Mouse (Mus musculus): ENCODE results near the gene Ptprs.

Gene Ptprs

DNA sequence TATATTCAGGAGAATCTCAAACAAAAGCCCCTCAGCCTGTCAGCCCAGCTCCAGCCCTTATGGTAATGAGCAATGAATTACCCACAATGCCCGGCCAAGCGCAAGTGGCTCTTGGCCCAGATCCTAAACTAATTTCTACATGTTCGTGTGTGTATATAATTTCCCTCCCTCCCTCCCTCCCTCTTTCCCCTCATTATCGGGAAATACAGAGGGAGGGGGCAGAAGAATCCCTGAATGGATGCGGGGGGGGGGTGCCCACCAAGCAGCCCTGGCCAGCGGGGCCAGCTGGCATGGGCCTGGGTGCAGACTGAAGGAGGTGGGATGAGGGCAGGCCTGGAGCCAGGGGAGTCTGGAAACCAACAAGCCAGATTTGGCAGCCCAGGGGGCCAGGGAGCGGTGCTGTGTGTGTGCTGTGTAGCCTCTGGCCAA, 8.8 kb downstream of the Ptprs start:
- DNase-seq (ENCODE audit: low spot score), result peak; percentile 92

- DNase-seq (ENCODE audit: low spot score), result no peak
Measured at GRCm38 (mm10) chr17:56466747-56467146, 9.5 kb downstream of the Ptprs start.

GRCm38 (mm10) chr17:56464817-56465216, 11.5 kb downstream of the Ptprs start:
- no peak for DNase-seq (ENCODE audit: low spot score)

DNA sequence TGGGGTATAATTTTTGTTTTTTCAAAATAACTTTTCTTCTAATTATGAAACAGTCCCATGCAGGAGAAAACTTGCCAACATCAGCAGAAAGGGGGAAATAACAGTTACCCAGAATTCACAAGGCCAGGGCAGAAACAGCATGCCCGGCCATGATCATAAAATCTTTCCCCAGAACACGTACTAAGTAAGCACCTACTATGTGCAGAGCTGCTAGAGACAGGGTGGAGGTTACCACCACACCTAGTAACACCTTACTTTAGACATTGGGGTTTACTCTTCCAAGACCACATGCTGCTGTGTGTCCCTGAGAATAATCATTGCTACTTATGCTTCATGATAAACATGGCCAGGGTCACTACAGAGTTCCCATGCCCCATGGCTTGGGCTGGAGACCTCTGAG, 11.9 kb downstream of the Ptprs start:
- DNase-seq (ENCODE audit: low spot score), result no peak

DNA sequence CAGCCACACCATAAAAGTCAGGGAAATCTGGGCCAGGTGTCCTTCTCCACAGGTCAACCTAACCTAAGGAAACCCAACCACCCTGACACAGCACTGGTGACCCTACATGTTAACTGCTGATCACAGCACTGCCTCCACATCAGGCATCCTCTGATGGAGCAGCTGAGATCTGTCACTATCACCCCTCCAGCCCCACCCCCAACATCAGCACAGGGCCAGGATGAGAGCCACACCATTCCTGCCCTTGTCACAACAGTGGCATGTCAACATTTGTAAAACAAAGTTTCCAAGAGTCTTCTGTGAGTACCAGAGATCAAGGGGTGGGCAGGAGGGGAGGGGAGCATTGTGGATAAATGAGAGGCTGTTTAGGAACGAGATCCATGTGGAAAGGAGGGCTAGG, 12.8 kb downstream of the Ptprs start:
- no peak for DNase-seq (ENCODE audit: low spot score)

DNA sequence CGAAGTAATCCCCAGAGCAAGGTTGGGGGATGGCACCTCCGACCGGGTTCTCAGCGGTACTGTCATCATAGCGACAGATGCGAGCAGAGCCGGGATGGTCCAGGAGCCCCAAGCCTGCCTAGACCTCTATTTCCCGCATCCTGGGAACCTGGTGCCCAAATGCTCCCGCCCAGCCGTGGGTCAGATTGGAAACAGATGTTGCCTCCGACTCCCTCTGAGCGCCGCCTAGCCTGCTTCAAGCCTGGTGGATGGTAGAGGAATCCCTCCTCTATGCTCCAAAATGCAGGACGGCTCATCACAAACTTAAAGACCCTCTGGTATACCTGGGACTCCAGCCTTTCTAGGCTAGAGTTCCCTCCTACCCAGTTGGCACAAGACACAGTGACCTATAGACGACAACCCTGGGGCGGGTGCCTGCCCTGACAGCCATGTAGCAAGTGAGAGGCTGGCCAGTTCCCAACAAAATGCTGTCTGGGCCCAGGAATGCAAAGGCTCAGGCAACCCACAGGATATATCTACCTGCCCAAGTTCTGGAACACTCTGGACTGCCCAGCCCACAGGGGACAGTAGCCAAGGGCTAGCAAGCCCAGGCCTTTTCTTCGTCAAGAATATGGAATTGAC, 13.3 kb downstream of the Ptprs start:
- no peak for DNase-seq (ENCODE audit: low spot score)

- no peak for DNase-seq (ENCODE audit: low spot score)
Measured at GRCm38 (mm10) chr17:56461771-56462743, 14.2 kb downstream of the Ptprs start.

- DNase-seq (ENCODE audit: low spot score), result no peak
Measured at GRCm38 (mm10) chr17:56460876-56461275, 15.4 kb downstream of the Ptprs start.

GRCm38 (mm10) chr17:56457442-56457841, 18.8 kb downstream of the Ptprs start:
- no peak for DNase-seq (ENCODE audit: low spot score)

- no peak for DNase-seq (ENCODE audit: low spot score)
Measured at GRCm38 (mm10) chr17:56456353-56456752, 19.9 kb downstream of the Ptprs start.

GRCm38 (mm10) chr17:56453689-56454088, 22.6 kb downstream of the Ptprs start:
- DNase-seq (ENCODE audit: low spot score), result no peak

DNA sequence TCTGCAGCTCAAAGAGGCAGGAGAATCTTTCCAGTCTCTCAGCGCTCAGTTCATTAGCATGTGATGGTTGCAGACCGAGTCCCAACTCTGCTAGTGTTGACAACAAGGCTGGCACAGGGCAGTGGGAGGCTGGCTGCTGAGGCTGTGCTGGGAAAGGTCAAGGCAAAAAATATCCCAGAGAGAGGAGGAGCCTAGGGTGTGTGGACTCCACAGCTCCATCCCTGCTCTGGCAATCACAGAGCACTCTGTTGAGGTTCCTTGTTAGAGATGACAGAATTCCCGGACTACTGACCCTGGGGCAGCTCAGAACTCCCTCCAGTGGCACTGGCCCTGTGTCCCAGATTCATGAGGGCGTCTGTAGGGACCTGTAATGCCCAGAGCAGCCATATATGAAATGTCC, 23.0 kb downstream of the Ptprs start:
- no peak for DNase-seq (ENCODE audit: low spot score)

DNA sequence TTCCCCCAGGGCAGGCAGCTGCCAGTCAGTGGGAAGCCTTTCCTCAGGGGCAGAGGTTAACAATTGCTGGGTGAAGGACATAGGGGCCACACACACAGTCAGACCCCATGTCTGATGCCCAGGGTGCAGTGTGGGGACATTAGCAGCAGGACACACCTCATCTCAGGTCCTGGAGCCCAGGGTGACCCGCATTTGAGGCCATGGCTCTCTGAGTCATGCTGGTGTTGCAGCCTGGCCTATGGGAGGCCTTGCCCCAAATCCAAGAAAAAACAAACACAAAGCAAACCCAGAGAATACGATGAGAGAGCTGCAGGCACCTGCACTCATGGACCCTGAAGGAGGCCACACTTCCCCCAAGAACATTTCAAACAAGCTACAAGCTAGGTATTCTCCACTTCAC, 28.6 kb downstream of the Ptprs start:
- DNase-seq (ENCODE audit: low spot score), result no peak

DNA sequence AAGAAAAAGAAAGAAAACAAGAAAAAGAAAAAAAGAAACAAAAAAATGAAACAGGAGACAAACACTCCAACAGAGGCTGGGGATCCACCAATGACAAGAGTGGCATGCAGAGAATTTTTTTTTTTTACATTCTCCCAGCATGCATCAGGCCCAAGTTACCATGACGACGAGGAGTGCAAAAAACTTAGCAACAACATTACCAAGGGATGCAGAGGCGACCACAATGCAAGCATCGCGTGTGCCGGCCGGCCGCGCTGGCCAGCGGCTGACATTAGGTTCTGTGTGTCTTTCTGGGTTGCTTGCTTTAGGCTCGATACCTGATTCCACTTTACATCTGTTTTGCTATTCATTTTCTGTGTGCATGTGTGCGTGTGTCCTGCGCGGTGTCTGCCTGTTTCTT, 30.9 kb downstream of the Ptprs start:
- DNase-seq (ENCODE audit: low spot score), result no peak

DNA sequence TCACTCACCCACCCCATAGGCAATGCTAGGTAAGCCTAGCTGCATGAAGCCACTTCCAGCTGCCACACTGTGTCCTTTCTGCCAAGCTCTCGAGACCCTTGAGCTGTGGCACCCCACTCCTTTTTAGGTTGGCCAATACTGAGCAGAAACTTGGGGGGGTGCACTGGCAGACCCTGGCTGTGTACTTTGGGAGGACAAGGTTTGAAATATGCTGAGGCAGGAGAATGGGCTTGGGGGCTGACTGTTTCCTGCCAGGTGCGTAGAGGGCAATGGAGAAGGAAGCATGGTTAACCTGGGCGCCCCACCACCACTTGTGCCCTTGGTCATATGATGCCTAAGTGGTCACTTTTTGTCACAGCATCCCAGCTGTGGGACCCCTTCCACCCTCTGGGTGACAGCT, 31.5 kb downstream of the Ptprs start:
- DNase-seq (ENCODE audit: low spot score), result no peak

- no peak for DNase-seq (ENCODE audit: low spot score)
Measured at GRCm38 (mm10) chr17:56443341-56443795, 32.9 kb downstream of the Ptprs start.

DNA sequence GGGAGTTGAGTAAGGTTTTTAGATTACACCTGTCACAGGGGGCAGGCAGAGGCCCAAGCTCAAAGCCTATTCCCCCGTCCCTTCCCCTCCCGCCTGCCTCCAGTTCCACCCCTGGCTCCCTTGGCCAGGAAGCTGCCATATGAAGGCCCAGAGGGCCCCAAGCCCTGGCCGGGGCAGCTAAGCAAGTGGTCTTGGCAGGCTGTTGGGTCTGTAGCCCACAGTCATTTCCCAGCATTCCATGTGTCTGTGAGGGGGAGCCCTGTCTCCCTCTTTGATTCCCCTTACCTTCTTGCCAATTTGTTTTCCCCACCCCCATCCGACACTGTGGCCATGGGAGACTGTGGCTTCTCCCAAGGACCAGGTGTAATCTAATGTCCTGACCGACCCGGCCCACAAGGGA, 34.0 kb downstream of the Ptprs start:
- no peak for DNase-seq (ENCODE audit: low spot score)

DNA sequence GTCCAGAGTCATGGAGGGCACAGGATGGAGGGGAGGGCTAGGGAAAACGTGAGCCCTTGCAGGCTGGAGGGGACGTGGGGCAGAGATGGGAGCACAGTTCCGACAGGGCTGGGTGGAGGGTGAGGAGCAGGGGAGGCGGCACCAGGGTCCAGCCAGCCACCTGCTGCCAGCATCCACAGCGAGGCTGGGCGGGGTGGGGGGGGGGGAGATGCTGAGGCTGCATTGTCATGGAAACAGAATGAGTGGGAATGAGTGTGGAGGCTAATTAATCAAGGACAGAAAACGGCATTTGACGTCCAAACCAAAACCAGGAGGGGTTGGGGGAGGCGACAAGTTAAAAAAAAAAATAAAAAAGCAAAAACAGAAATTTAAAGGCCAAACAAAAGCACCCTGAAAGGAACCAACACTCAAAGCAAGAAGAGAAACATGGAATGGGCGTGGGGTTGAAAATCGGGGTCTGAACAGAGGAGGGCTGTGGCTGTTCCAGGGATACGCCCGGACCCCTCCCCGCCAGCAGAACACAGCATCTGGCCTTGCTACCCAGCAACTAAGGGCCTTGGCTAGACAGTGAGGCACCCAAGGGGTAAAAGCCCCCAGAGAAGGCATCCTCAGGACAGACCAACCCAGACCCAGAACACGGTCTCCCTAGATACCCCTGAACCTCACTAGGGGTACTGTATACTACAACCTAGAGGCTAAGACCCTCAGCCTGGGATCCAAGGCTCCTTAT, 36.4 kb downstream of the Ptprs start:
- no peak for DNase-seq (ENCODE audit: low spot score)

- DNase-seq (ENCODE audit: low spot score), result no peak
Measured at GRCm38 (mm10) chr17:56431582-56431981, 44.7 kb downstream of the Ptprs start.

DNA sequence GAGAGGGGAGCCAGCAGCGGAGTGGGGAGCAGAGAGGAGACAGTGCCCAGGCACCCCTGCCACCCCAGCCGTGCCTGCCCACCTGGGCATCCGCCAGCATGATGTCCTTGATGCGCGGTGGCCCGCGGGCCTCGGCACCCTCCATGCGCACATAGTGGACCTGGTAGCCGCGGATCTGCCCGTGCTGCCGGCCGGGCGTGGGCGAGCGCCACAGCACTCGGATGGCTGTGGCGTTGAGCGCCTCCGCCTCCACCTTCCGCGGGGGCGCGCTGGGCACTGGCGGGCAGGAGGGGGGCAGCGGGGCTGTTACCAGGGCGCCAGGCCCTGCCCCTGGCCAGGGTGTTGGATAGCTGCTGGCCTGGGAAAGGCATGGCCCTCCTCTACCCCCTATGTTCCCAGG, 48.4 kb downstream of the Ptprs start:
- no peak for DNase-seq (ENCODE audit: low spot score)

- DNase-seq (ENCODE audit: low spot score), result no peak
Measured at GRCm38 (mm10) chr17:56425941-56426340, 50.3 kb downstream of the Ptprs start.

DNA sequence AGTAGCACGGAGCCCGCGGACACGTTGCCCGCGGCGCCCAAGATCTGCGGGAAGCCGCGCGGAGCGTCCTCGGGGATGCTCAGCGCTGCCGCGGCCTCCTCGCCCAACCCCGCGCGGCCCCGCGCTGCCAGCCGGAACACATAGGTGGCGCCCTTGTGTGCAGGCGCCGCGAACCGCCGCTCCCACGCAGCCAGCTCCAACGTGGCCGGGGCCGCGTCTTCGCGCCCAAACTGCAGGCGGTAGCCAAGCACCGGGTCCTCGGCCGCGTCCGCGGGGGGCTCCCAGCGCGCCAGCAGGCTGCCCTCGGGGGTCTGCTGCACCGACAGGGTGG, 50.7 kb downstream of the Ptprs start:
- DNase-seq (ENCODE audit: low spot score), result no peak

Measured in MN1 (cell line).